Mouse (Mus musculus): Measurements from ENCODE around the gene Wdr45. TPM values are rescaled to one million over a fixed set of nuclear protein-coding genes. Genes with fewer than 3 reads are reported as not detected.
"Not testable (repeated sequence)": the region's sequence is repeated elsewhere in the genome, so short reads cannot be mapped to it uniquely, and the experiment has no call there.

Wdr45 gene
- polyA plus RNA-seq, 1 experiment, result 77.0 TPM

- no peak for TF ChIP-seq POLR2A (IDR thresholded peaks at IDR 0.05; ENCODE audit: extremely low read depth, insufficient read depth, low read length)
- no peak for TF ChIP-seq CTCF (IDR thresholded peaks at IDR 0.05; ENCODE audit: extremely low read depth, insufficient read depth, low read length)
- no peaks in the 10 kb centered on the region for H3K4me1 ChIP-seq (ENCODE audit: control insufficient read depth, insufficient read depth, low read length)
- H3K4me3 ChIP-seq (ENCODE audit: insufficient read depth, low read length), result no peak overlapping the region
- no peak overlapping the region for H3K27ac ChIP-seq (ENCODE audit: insufficient read depth, low read length)
Measured at GRCm38 (mm10) chrX:7739336-7740081, 25.4 kb downstream of the Wdr45 start.

- H3K4me3 ChIP-seq (ENCODE audit: insufficient read depth, low read length), result no peak overlapping the region
Measured at GRCm38 (mm10) chrX:7740082-7740819, 26.1 kb downstream of the Wdr45 start.

GRCm38 (mm10) chrX:7741103-7741502 lies 27.0 kb downstream of the Wdr45 start:
- H3K4me1 ChIP-seq (ENCODE audit: control insufficient read depth, insufficient read depth, low read length), result no peaks in the 10 kb centered on the region
- TF ChIP-seq POLR2A (IDR thresholded peaks at IDR 0.05; ENCODE audit: extremely low read depth, insufficient read depth, low read length) (no peak), CTCF (IDR thresholded peaks at IDR 0.05; ENCODE audit: extremely low read depth, insufficient read depth, low read length) (no peak)
- H3K27ac ChIP-seq (ENCODE audit: insufficient read depth, low read length), result no peak overlapping the region
- H3K4me3 ChIP-seq (ENCODE audit: insufficient read depth, low read length), result no peak overlapping the region

More at GRCm38 (mm10) chrX:7740082-7740819, 26.1 kb downstream of the Wdr45 start:
- Histone ChIP-seq H3K27ac (ENCODE audit: insufficient read depth, low read length) (no peak overlapping the region), H3K4me1 (ENCODE audit: control insufficient read depth, insufficient read depth, low read length) (no peaks in the 10 kb centered on the region)
- TF ChIP-seq POLR2A (IDR thresholded peaks at IDR 0.05; ENCODE audit: extremely low read depth, insufficient read depth, low read length) (no peak), CTCF (IDR thresholded peaks at IDR 0.05; ENCODE audit: extremely low read depth, insufficient read depth, low read length) (no peak)

GRCm38 (mm10) chrX:7743470-7743869 lies 29.3 kb downstream of the Wdr45 start:
- Histone ChIP-seq H3K4me3 (ENCODE audit: insufficient read depth, low read length) (no peak overlapping the region), H3K27ac (ENCODE audit: insufficient read depth, low read length) (no peak overlapping the region), H3K4me1 (ENCODE audit: control insufficient read depth, insufficient read depth, low read length) (no peaks in the 10 kb centered on the region)
- TF ChIP-seq POLR2A (IDR thresholded peaks at IDR 0.05; ENCODE audit: extremely low read depth, insufficient read depth, low read length) (no peak), CTCF (IDR thresholded peaks at IDR 0.05; ENCODE audit: extremely low read depth, insufficient read depth, low read length) (0 out of 2 replicates have a peak, but pooled peaks have one; percentile 28)

- no peak for TF ChIP-seq POLR2A (IDR thresholded peaks at IDR 0.05; ENCODE audit: extremely low read depth, insufficient read depth, low read length)
- no peak for TF ChIP-seq CTCF (IDR thresholded peaks at IDR 0.05; ENCODE audit: extremely low read depth, insufficient read depth, low read length)
Measured at GRCm38 (mm10) chrX:7744940-7745339, 30.8 kb downstream of the Wdr45 start.

GRCm38 (mm10) chrX:7745429-7745828 lies 31.3 kb downstream of the Wdr45 start:
- H3K4me1 ChIP-seq (ENCODE audit: control insufficient read depth, insufficient read depth, low read length), result peaks cover 2% of the 10 kb centered on the region; the same call in 1 of the 2 replicates

More at GRCm38 (mm10) chrX:7744940-7745339, 30.8 kb downstream of the Wdr45 start:
- peaks cover 2% of the 10 kb centered on the region; the same call in 1 of the 2 replicates for H3K4me1 ChIP-seq (ENCODE audit: control insufficient read depth, insufficient read depth, low read length)
- no peak overlapping the region for H3K27ac ChIP-seq (ENCODE audit: insufficient read depth, low read length)
- no peak overlapping the region for H3K4me3 ChIP-seq (ENCODE audit: insufficient read depth, low read length)

GRCm38 (mm10) chrX:7750432-7751116 lies 36.4 kb downstream of the Wdr45 start, which contains the start of gene Ccdc120:
Gene Ccdc120, minus strand, starts transcription at chrX:7750905.
- H3K27ac ChIP-seq (ENCODE audit: insufficient read depth, low read length), result no peak within 1 kb of the TSS
- TF ChIP-seq CTCF (IDR thresholded peaks at IDR 0.05; ENCODE audit: extremely low read depth, insufficient read depth, low read length) (no peak), POLR2A (IDR thresholded peaks at IDR 0.05; ENCODE audit: extremely low read depth, insufficient read depth, low read length) (no peak)
- peak within 1 kb of the TSS; percentile 79 for H3K4me3 ChIP-seq (ENCODE audit: insufficient read depth, low read length)

More at GRCm38 (mm10) chrX:7745429-7745828, 31.3 kb downstream of the Wdr45 start:
- Histone ChIP-seq H3K4me3 (ENCODE audit: insufficient read depth, low read length) (no peak overlapping the region), H3K27ac (ENCODE audit: insufficient read depth, low read length) (no peak overlapping the region)
- TF ChIP-seq POLR2A (IDR thresholded peaks at IDR 0.05; ENCODE audit: extremely low read depth, insufficient read depth, low read length), result no peak
- no peak for TF ChIP-seq CTCF (IDR thresholded peaks at IDR 0.05; ENCODE audit: extremely low read depth, insufficient read depth, low read length)

GRCm38 (mm10) chrX:7753627-7754026 lies 39.5 kb downstream of the Wdr45 start:
- not testable (repeated sequence) for H3K4me1 ChIP-seq (ENCODE audit: control insufficient read depth, insufficient read depth, low read length); H3K27ac ChIP-seq (ENCODE audit: insufficient read depth, low read length); H3K4me3 ChIP-seq (ENCODE audit: insufficient read depth, low read length)

More at GRCm38 (mm10) chrX:7750432-7751116, 36.4 kb downstream of the Wdr45 start, which contains the start of gene Ccdc120:
- H3K4me1 ChIP-seq (ENCODE audit: control insufficient read depth, insufficient read depth, low read length), result peaks cover 2% of the 10 kb centered on the region; the same call in 1 of the 2 replicates
